Mouse (Mus musculus): Measurements from ENCODE around the gene Ankrd26.
"Not testable (repeated sequence)": the region's sequence is repeated elsewhere in the genome, so short reads cannot be mapped to it uniquely, and the experiment has no call there.

Gene Ankrd26

DNA sequence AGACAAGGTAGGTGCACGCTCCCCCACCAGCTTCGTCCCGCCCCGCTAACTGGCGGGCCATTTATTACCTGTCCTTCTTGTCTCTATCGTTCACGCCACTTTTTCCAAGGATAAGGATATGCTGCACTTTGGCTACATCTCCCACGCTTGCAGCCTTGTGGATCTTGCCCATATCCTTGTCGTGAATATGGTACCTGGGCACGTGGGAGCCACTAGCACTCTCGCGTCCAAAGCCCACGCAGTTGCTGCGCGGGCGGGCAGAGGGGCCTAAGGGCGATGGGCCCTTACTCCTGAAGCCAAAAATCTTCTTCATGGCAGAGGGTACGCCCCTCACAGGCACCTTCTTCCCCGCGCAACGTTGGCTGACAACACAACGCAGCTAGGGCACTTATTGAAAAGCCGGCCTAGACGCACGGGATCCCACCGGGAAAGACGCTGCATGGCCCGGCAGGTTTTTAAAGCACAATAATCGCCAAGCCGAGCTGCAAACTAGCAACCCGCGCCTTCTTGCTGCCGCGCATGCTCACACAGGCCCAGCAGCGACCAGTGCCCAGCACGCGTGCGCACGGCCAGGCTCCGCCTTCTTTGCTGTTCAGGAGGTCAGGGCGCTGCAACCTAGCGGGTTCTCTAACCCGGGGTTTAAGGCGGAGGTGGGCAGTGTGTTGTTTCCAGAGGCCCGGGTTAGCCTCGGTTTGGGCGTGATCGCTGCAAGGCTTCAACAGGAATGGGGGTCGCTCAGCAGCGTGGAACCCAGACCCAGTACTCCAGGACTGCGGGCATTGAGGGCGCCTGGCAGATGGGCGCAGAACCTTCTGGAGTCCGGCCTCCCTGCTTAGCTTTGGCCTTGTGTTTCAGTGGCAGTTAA is at the start of gene Ankrd26:
Ankrd26 (minus strand) TSS at position 482 of the 865 bp plus-strand sequence.
- DNase-seq (ENCODE audit: low spot score), result peak; percentile 91

DNA sequence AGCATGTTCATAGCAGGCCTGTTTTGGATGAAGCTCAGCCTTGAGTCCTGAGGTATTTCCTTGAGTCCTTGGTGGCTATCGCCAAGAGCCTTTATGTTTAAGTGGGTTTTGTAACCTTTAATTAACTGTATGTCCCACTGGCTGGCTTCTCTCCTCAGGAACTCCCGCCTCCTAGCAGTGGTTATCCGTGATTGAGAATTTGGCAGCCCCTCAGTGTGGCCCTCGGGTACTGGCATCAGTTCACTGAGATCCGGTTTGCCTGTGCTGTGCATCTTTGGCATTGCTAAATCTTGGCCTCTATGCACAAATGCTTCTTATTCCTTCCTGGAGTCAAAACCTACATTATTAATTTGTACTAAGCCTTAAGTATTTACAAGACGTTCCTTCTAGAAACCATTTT is 46.9 kb upstream of the Ankrd26 start:
- DNase-seq (ENCODE audit: low spot score), result no peak

GRCm38 (mm10) chr6:118605974-118606373 is 43.9 kb upstream of the Ankrd26 start:
- DNase-seq (ENCODE audit: low spot score), result no peak

DNA sequence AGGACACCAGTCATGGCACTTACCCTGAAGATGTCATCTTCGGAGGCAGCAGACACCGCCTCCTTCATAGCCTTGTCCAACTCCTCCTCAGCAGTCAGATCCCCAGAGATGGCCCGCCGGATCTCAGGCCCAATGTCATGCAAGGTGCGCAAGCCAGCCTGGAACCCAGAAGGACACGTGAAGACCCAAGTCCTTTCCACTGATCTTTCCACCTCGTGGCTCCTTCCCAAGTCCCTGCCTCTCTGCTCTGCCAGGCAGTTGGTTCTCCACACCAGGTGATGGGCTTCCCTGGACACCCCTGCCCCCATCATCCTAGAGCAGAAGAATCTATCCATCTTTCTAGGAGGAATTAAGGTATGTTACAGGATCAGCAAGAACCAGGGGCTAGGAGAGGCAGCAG is 41.8 kb upstream of the Ankrd26 start:
- DNase-seq (ENCODE audit: low spot score), result no peak

- no peak for DNase-seq (ENCODE audit: low spot score)
These were observed 33.6 kb upstream of the Ankrd26 start for GRCm38 (mm10) chr6:118595681-118596055.

DNA sequence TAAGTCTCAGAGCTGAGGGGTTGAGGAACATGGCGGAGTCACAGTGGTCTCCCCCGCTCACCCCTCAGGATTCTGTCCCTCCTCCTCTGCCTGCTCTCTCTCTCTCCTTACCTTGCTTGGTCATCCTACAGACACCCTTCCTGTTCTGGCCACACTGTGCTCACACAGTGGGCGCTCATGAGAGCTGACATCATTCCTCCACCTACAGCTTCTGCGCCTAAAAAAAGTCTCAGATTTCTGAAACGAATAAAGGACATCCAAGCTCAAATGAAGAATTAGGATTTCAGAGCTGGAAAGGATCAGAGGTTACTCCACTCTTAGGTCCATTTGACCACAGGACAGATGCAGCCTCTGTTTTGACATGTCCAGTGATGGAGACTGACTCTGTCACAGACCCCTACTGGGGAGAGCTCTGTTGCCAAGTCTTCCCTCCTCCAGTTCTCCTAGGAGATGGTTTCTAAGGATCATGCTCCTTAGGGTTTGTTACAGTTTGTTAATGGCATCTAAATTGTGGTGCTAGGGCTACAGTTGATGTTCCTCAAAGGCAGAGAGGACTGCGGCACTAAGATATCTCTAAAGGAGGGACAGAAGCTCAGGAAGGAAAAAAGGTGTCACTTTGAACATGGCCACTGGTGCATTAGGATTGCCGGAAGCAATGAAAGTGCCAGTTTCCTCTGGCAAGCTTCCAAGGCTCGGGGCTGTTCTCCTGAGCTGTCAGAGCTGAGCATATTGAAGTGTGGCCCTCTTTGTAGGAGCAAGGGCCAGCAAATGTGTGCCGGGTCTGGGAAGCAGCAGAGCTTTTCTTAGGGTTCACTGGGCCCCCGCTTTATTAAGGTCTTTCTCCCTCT is 33.0 kb upstream of the Ankrd26 start:
- DNase-seq (ENCODE audit: low spot score), result no peak

DNA sequence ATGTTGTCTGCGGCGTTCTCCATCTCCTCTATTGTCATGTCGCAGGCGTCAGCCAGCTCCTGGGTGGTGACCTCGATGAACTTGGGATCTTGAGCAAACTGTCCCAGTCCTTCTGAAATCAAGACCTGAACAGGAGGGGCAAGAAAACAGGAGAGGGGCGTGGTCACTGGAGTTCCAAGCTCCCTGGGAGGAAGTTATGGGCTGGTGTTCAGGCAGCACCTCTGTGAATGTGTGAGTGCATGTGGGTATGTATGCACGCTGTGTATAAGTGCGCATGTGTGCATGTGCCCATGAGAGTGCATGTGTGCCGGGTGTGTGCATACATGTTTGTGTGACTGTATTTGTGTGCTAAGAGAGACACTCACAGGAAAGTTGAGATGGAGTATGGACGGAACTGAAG is 32.0 kb upstream of the Ankrd26 start:
- DNase-seq (ENCODE audit: low spot score), result no peak

- DNase-seq (ENCODE audit: low spot score), result no peak
These were observed 31.5 kb upstream of the Ankrd26 start for GRCm38 (mm10) chr6:118593377-118594061.

DNA sequence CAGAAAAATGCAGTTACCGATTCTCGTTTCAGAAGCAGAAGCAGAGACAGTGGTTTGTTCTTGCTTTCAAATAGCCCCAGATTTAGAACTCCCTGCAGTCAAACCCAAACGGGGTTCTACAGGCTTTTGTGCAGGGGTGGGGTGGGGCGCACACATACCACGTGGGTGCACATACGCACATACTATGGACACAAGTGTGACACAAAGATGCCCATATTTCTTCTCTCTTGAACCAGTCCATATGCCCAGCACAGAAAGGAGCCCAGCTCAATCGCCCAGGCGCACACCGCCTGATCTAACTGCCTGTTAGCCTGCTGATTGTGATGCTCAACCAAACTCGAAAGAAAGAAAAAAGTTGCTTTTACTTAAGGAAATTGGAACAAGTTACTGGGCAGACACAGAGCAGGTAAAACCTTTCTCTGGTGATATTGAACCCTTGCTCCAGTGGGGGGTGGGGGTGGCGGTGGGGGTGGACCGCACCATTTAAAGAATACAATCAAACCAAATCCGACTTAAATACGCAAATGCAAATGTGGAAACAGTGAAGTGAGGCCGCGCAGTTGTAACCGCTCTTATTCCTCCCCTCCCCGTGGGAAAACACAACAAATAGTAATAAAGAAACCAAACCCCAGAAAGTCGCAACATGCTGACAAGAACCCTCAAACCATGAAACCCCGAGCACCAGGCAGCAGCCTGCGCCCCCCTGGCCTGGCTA is 30.8 kb upstream of the Ankrd26 start:
- no peak for DNase-seq (ENCODE audit: low spot score)

DNA sequence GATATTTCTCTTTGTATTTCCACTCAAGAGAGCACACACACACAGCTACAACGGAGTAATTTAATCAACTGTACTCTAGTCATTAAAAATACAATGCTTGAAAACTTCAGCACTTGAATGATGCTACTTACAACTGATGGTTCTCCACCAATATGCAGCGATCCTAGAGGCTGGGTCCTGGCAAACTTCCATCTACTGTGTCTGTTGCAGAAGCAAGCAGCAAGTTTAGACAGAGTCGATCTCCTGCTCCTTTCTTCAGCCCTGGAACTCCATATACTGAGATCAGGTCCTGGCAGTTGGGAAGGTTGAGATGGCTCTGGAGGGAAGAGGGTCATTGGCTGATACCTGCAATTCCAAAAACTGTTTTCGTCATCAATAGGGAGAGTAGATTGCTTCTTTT is 16.7 kb upstream of the Ankrd26 start:
- not testable (repeated sequence) for DNase-seq (ENCODE audit: low spot score)

DNA sequence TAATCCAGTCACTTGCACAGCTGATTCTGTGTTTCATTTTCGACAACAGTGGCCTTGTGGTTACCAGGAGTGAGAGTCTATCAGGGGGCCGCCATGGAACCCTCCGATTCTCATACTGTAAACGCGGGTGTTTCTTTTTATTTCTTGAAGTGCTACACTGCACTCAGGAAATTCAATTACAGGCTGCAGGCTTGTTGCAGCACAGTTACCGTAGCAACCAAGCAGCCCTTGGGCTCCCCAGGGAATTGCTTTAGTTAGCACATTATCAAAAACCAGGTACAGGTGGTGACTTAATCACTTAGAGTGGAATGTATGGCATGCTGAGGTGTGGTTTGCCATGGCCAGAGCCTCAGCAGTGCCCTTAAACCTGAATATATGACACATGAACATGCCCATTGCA is 12.3 kb upstream of the Ankrd26 start:
- no peak for DNase-seq (ENCODE audit: low spot score)

DNA sequence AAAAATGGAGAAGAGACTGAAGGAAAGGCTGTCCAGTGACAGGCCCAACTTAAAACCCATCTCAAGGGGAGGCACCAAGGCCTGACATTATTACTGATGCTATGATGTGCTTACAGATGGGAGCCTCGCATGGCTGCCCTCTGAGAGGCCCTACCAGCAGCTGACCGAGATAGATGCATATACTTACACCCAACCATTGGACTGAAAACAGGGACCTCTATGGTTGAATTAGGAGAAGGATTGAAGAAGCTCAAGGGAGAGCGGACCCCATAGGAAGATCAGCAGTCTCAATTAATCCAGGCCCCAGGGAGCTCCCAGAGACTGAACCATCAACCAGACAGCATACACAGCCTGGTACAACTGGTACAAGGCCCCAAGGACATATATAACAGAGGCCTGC is 5.8 kb upstream of the Ankrd26 start:
- DNase-seq (ENCODE audit: low spot score), result no peak

GRCm38 (mm10) chr6:118561225-118561624 is 801 bp downstream of the Ankrd26 start:
- DNase-seq (ENCODE audit: low spot score), result peak; percentile 30

GRCm38 (mm10) chr6:118538627-118539026 is 23.4 kb downstream of the Ankrd26 start:
- DNase-seq (ENCODE audit: low spot score), result no peak

GRCm38 (mm10) chr6:118537201-118537600 is 24.8 kb downstream of the Ankrd26 start:
- DNase-seq (ENCODE audit: low spot score), result not testable (repeated sequence)

DNA sequence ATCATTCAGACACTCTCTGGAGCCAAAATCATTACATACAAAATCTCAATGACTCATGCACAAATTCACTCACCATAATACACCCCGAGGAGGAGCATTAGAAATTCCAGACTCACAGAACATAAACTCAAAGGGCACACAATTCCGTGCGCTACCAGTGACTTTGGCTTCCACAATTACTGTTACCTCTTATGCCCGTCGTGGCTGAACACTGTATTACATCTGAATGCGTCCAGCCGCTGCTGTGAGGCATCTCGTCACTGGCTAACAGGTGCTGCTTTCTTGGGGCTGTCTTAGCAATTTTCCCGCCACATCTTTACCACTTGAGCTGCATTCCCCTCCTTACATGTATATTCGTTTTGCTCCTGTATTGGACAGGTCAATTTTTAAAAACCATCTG is 26.7 kb downstream of the Ankrd26 start:
- no peak for DNase-seq (ENCODE audit: low spot score)

- no peak for DNase-seq (ENCODE audit: low spot score)
These were observed 28.6 kb downstream of the Ankrd26 start for GRCm38 (mm10) chr6:118533381-118533780.

DNA sequence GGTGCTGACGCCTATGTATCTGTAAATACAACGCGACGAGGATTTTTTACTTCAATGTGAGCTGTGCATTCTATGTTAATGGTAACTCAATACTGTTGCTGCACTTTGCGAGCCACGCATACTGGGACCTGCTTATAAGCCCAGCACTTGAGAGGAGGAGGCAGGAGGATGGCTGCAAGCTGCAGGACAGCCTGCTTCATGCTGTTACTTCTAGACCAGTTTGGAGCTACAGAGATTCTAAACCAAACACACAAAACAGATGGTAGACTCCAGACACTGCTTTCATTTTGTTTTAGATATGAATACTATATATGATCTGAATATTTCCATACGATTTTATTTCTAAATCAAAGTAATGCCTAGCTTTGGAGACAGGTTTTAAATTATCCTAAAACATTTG is 41.4 kb downstream of the Ankrd26 start:
- no peak for DNase-seq (ENCODE audit: low spot score)

- DNase-seq (ENCODE audit: low spot score), result no peak
These were observed 48.6 kb downstream of the Ankrd26 start for GRCm38 (mm10) chr6:118513335-118514012.

GRCm38 (mm10) chr6:118499010-118499409 is 63.0 kb downstream of the Ankrd26 start:
- DNase-seq (ENCODE audit: low spot score), result no peak

DNA sequence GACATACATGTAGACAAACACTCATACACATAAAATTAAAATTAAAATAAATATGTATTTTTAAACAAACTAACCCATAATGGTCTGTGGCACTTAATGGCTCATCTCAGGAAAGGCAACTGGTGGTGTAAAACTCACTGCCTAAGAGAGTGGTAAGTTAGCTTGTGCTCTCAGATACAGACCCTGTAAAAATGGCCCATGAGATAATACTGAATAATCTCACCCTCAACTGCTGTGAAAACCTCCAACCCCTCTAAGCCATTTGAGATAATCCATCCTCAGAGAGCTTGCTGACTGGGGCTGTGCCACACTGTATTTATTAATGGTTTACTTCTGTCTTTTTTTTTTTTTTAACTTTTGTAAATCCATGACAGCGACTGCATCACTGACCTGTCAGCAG is 79.9 kb downstream of the Ankrd26 start:
- DNase-seq (ENCODE audit: low spot score), result no peak

All from c-Kit-positive CD71-positive TER-119-positive erythroid progenitor cells, embryonic 14.5 days (primary cell).